Mouse (Mus musculus): ENCODE data around the gene Ttc6.

Gene Ttc6

GRCm38 (mm10) chr12:57662986-57663674 lies 99.2 kb downstream of the Ttc6 start:
- DNase-seq (ENCODE audit: low spot score in 2 of 2) = peak; percentile 10 to 11

- DNase-seq (ENCODE audit: low spot score in 2 of 2) = no peak
Measured at GRCm38 (mm10) chr12:57672414-57672813, 108.5 kb downstream of the Ttc6 start.

- DNase-seq (ENCODE audit: low spot score in 2 of 2) = no peak
Measured at GRCm38 (mm10) chr12:57684967-57685423, 121.1 kb downstream of the Ttc6 start.

- DNase-seq (ENCODE audit: low spot score in 2 of 2) = no peak
Measured at GRCm38 (mm10) chr12:57709966-57710365, 146.1 kb downstream of the Ttc6 start.

GRCm38 (mm10) chr12:57764720-57765119 lies 200.8 kb downstream of the Ttc6 start:
- DNase-seq (ENCODE audit: low spot score in 2 of 2) = no peak

GRCm38 (mm10) chr12:57776290-57776997 lies 212.5 kb downstream of the Ttc6 start:
- DNase-seq (ENCODE audit: low spot score in 2 of 2) = no peak

GRCm38 (mm10) chr12:57781926-57782325 lies 218.0 kb downstream of the Ttc6 start:
- no peak for DNase-seq (ENCODE audit: low spot score in 2 of 2)

- no peak for DNase-seq (ENCODE audit: low spot score in 2 of 2)
Measured at GRCm38 (mm10) chr12:57787471-57787870, 223.6 kb downstream of the Ttc6 start.
